Mouse (Mus musculus) right cerebral cortex, postnatal 14 days (tissue): ENCODE results near the gene Adipor1.
"Not testable (repeated sequence)": the region's sequence is repeated elsewhere in the genome, so short reads cannot be mapped to it uniquely, and the experiment has no call there.

Experiments used
- DNase-seq: peaks from one replicate; pipeline ENCODE4 v3.0.0; 2022

Gene Adipor1

GRCm38 (mm10) chr1:134419751-134420458, 4.7 kb downstream of the Adipor1 start:
- DNase-seq, result no peak

- DNase-seq, result no peak
Measured at GRCm38 (mm10) chr1:134423911-134424310, 8.7 kb downstream of the Adipor1 start.

GRCm38 (mm10) chr1:134426289-134426688, 11.1 kb downstream of the Adipor1 start:
- no peak for DNase-seq

- no peak for DNase-seq
Measured at GRCm38 (mm10) chr1:134433002-134433401, 17.8 kb downstream of the Adipor1 start.

- DNase-seq, result no peak
Measured at GRCm38 (mm10) chr1:134433473-134433872, 18.3 kb downstream of the Adipor1 start.

GRCm38 (mm10) chr1:134435414-134435813, 20.2 kb downstream of the Adipor1 start:
- DNase-seq, result no peak

GRCm38 (mm10) chr1:134440437-134440836, 25.3 kb downstream of the Adipor1 start:
- no peak for DNase-seq

- not testable (repeated sequence) for DNase-seq
Measured at GRCm38 (mm10) chr1:134441737-134442136, 26.6 kb downstream of the Adipor1 start.

- no peak for DNase-seq
Measured at GRCm38 (mm10) chr1:134442394-134442793, 27.2 kb downstream of the Adipor1 start.

- not testable (repeated sequence) for DNase-seq
Measured at GRCm38 (mm10) chr1:134443288-134443687, 28.1 kb downstream of the Adipor1 start.

GRCm38 (mm10) chr1:134445418-134445817, 30.2 kb downstream of the Adipor1 start:
- no peak for DNase-seq

GRCm38 (mm10) chr1:134448537-134448936, 33.4 kb downstream of the Adipor1 start:
- not testable (repeated sequence) for DNase-seq

- no peak for DNase-seq
Measured at GRCm38 (mm10) chr1:134450201-134450600, 35.0 kb downstream of the Adipor1 start.

GRCm38 (mm10) chr1:134450986-134451385, 35.8 kb downstream of the Adipor1 start:
- peak; percentile 44 for DNase-seq

- peak; percentile 97 for DNase-seq
Measured at GRCm38 (mm10) chr1:134454904-134455824, 40.0 kb downstream of the Adipor1 start, which contains the start of gene Klhl12. Gene Klhl12, plus strand, starts transcription at chr1:134455531.

GRCm38 (mm10) chr1:134456060-134456459, 40.9 kb downstream of the Adipor1 start:
- DNase-seq, result no peak

- DNase-seq, result no peak
Measured at GRCm38 (mm10) chr1:134458139-134458727, 43.1 kb downstream of the Adipor1 start.

- no peak for DNase-seq
Measured at GRCm38 (mm10) chr1:134460294-134461284, 45.4 kb downstream of the Adipor1 start.
